Mouse (Mus musculus) midbrain, embryonic 16.5 days (tissue): ENCODE measurements around the gene Cx3cl1. TPM values are rescaled to one million over a fixed set of nuclear protein-coding genes. Genes with fewer than 3 reads are reported as not detected.

Experiments used
- ATAC-seq: fragments of 200-750 bp; cut with Nextera tagmentation; 2 replicates; pipeline ENCODE4 v1.8.0; 2017; ENCODE audit warnings: moderate TSS enrichment
- H3K27ac ChIP-seq: fragments of 300-500 bp; sonication (generic); 2 replicates; pipeline ENCODE4 v1.5.1; 2014; ENCODE audit warnings: mild to moderate bottlenecking, low read length, mixed read lengths
- H3K27me3 ChIP-seq: fragments of 300-500 bp; sonication (generic); 2 replicates; pipeline ENCODE4 v1.6.1; 2014; ENCODE audit warnings: low read depth, low read length, mixed read lengths; ENCODE audit not compliant: control insufficient read depth, insufficient read depth
- H3K36me3 ChIP-seq: fragments of 300-500 bp; sonication (generic); 2 replicates; pipeline ENCODE4 v1.6.1; 2014; ENCODE audit warnings: mild to moderate bottlenecking, low read length, moderate library complexity, mixed read lengths; ENCODE audit not compliant: control insufficient read depth, insufficient read depth
- H3K4me1 ChIP-seq: fragments of 300-500 bp; sonication (generic); 2 replicates; pipeline ENCODE4 v1.6.1; 2014; ENCODE audit warnings: mild to moderate bottlenecking, low read length, mixed read lengths; ENCODE audit not compliant: control insufficient read depth, insufficient read depth
- H3K4me2 ChIP-seq: fragments of 300-500 bp; sonication (generic); 2 replicates; pipeline ENCODE4 v1.6.1; 2014; ENCODE audit warnings: mild to moderate bottlenecking, low read length, mixed read lengths
- H3K4me3 ChIP-seq: fragments of 300-500 bp; sonication (generic); 2 replicates; pipeline ENCODE4 v1.5.1; 2014; ENCODE audit warnings: low read depth, mild to moderate bottlenecking, low read length, moderate library complexity, mixed read lengths
- H3K9ac ChIP-seq: fragments of 300-500 bp; sonication (generic); 2 replicates; pipeline ENCODE4 v1.6.1; 2014; ENCODE audit warnings: low read depth, low read length, mixed read lengths
- H3K9me3 ChIP-seq: fragments of 300-500 bp; sonication (generic); replicated peaks from 2 replicates; pipeline ENCODE4 v1.6.1; 2014; ENCODE audit warnings: mild to moderate bottlenecking, low read length, mixed read lengths; ENCODE audit not compliant: control insufficient read depth, poor library complexity, severe bottlenecking
- WGBS: fragments of 180-500 bp; shearing (Covaris S2); extraction: QIAGEN DNeasy Blood & Tissue Kit; methylation state at CpG from one replicate; pipeline ENCODE4 v1.1.7; 2014; 5-methylcytosine and 5-hydroxymethylcytosine counted together
- polyA plus RNA-seq: library from polyadenylated mRNA; unstranded; fragments of >200 nt; fragmentation: Nextera tagmentation; extraction: Ambion mirVana; gene quantifications from 2 replicates; pipeline ENCODE4 v1.2.1, GENCODE M21; 2015

Gene Cx3cl1
- polyA plus RNA-seq, 1 experiment from 2014 or later = 55.8 TPM

GRCm38 (mm10) chr8:94741726-94742125 is 30.1 kb upstream of the Cx3cl1 start:
- Histone ChIP-seq H3K9ac (no peak overlapping the region), H3K4me1 (no peaks in the 10 kb centered on the region), H3K9me3 (no peaks in the 10 kb centered on the region), H3K4me2 (no peak overlapping the region), H3K27ac (no peak overlapping the region), H3K4me3 (no peak overlapping the region), H3K27me3 (no peaks in the 10 kb centered on the region), H3K36me3 (no peaks in the 10 kb centered on the region)
- ATAC-seq = no peak
- 90% methylated on average over 4 of the region's 4 CpGs for WGBS

- WGBS = 95% methylated on average over 5 of the region's 5 CpGs
- H3K9ac ChIP-seq = no peak overlapping the region
- no peaks in the 10 kb centered on the region for H3K9me3 ChIP-seq
- H3K4me2 ChIP-seq = no peak overlapping the region
- H3K27ac ChIP-seq = no peak overlapping the region
- H3K4me3 ChIP-seq = no peak overlapping the region
- H3K27me3 ChIP-seq = no peaks in the 10 kb centered on the region
- H3K4me1 ChIP-seq = no peaks in the 10 kb centered on the region
- ATAC-seq = no peak
- no peaks in the 10 kb centered on the region for H3K36me3 ChIP-seq
Observed at GRCm38 (mm10) chr8:94744484-94744883, 27.3 kb upstream of the Cx3cl1 start.

DNA sequence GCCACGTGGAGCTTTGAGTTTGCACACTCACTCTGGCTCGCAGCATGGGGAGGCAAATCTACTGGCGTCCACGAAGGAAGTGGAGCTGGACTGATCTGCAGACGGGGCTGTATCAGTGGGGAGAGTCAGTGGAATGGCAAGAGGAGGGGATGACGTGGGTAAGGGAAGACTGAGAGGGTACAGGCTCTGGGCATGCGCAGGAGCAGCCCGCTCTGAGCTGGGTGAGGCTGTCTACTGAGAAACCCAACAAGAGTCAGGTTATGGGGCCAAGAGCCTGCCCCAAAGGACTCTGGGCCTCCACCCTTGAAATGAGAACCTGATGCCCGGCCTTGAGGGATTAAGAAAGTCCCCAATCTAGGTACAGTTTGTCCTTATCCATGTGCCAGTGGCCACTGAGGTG is 26.8 kb upstream of the Cx3cl1 start:
- no peaks in the 10 kb centered on the region for H3K4me1 ChIP-seq
- H3K9me3 ChIP-seq = no peaks in the 10 kb centered on the region
- no peak overlapping the region for H3K4me2 ChIP-seq
- WGBS = 82% methylated on average over 9 of the region's 9 CpGs
- H3K27me3 ChIP-seq = no peaks in the 10 kb centered on the region
- no peak overlapping the region for H3K4me3 ChIP-seq
- no peak overlapping the region for H3K9ac ChIP-seq
- H3K27ac ChIP-seq = no peak overlapping the region
- no peaks in the 10 kb centered on the region for H3K36me3 ChIP-seq
- no peak for ATAC-seq

- no peak for ATAC-seq
- Histone ChIP-seq H3K9ac (no peak within 1 kb of the TSS), H3K9me3 (no peaks in the 10 kb centered on the region), H3K4me3 (no peak within 1 kb of the TSS), H3K27ac (no peak within 1 kb of the TSS), H3K4me1 (no peaks in the 10 kb centered on the region), H3K36me3 (no peaks in the 10 kb centered on the region), H3K27me3 (no peaks in the 10 kb centered on the region), H3K4me2 (no peak within 1 kb of the TSS)
- WGBS = 93% methylated on average over 7 of the region's 7 CpGs
Observed at GRCm38 (mm10) chr8:94745476-94746184, 26.2 kb upstream of the Cx3cl1 start, which contains the start of gene Ccl22. Ccl22 (plus strand) TSS chr8:94745590.

DNA sequence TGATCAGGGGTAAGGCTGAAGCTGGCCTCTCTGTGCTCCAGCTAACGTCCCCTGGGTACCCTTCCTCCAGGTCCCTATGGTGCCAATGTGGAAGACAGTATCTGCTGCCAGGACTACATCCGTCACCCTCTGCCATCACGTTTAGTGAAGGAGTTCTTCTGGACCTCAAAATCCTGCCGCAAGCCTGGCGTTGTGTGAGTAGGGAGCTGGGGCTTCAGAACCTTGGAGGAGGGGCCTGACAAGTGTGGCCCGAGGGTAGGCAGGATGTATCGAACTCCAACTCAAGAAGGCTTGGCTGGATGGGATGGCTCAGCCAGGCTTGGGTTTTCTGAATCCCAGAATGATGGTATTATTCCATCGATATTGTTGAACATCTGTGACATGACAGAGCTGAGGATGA is 25.0 kb upstream of the Cx3cl1 start:
- WGBS = 89% methylated on average over 8 of the region's 8 CpGs
- Histone ChIP-seq H3K9me3 (no peaks in the 10 kb centered on the region), H3K4me1 (no peaks in the 10 kb centered on the region)

GRCm38 (mm10) chr8:94748363-94748762 is 23.4 kb upstream of the Cx3cl1 start:
- 67% methylated on average over 4 of the region's 4 CpGs for WGBS

More for the DNA sequence above, 25.0 kb upstream of the Cx3cl1 start:
- H3K27me3 ChIP-seq = no peaks in the 10 kb centered on the region
- H3K4me2 ChIP-seq = no peak overlapping the region
- H3K9ac ChIP-seq = no peak overlapping the region
- no peak overlapping the region for H3K27ac ChIP-seq
- H3K36me3 ChIP-seq = no peaks in the 10 kb centered on the region
- ATAC-seq = no peak
- no peak overlapping the region for H3K4me3 ChIP-seq

GRCm38 (mm10) chr8:94749942-94750341 is 21.9 kb upstream of the Cx3cl1 start:
- no peak overlapping the region for H3K4me3 ChIP-seq
- WGBS = 86% methylated on average over 3 of the region's 3 CpGs
- H3K4me2 ChIP-seq = no peak overlapping the region
- H3K27me3 ChIP-seq = no peaks in the 10 kb centered on the region
- ATAC-seq = no peak
- H3K9ac ChIP-seq = no peak overlapping the region
- H3K9me3 ChIP-seq = no peaks in the 10 kb centered on the region
- H3K4me1 ChIP-seq = no peaks in the 10 kb centered on the region
- no peak overlapping the region for H3K27ac ChIP-seq
- no peaks in the 10 kb centered on the region for H3K36me3 ChIP-seq

More at GRCm38 (mm10) chr8:94748363-94748762, 23.4 kb upstream of the Cx3cl1 start:
- ATAC-seq = no peak
- Histone ChIP-seq H3K9me3 (no peaks in the 10 kb centered on the region), H3K36me3 (no peaks in the 10 kb centered on the region), H3K4me3 (no peak overlapping the region), H3K4me2 (no peak overlapping the region), H3K27me3 (no peaks in the 10 kb centered on the region), H3K4me1 (no peaks in the 10 kb centered on the region), H3K27ac (no peak overlapping the region), H3K9ac (no peak overlapping the region)

GRCm38 (mm10) chr8:94751023-94751849 is 20.6 kb upstream of the Cx3cl1 start:
- H3K9me3 ChIP-seq = no peaks in the 10 kb centered on the region
- H3K27ac ChIP-seq = no peak overlapping the region
- H3K36me3 ChIP-seq = no peaks in the 10 kb centered on the region
- no peak overlapping the region for H3K4me3 ChIP-seq
- no peak for ATAC-seq
- no peaks in the 10 kb centered on the region for H3K4me1 ChIP-seq
- no peak overlapping the region for H3K4me2 ChIP-seq
- WGBS = 79% methylated on average over 10 of the region's 10 CpGs
- H3K27me3 ChIP-seq = no peaks in the 10 kb centered on the region
- H3K9ac ChIP-seq = no peak overlapping the region

DNA sequence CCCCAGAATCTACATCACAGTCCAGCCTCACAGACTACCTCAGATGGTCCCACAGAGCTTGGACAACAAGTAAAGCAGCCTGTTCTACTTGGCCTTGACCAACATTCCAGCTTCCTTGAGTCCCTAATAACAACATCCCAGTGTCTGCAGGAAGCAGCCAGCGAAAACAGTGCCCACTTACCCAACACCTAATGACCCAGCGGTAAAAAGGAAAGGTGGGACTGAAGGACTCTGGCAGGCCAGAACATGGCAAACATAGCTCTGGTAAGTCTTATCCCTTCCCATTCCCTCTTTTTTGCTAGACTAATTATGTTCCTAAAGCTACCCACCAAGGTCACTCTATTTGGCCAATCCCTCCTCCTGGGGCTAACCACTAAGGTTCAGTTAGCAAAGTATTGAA is 17.8 kb upstream of the Cx3cl1 start:
- Histone ChIP-seq H3K9ac (no peak overlapping the region), H3K36me3 (no peaks in the 10 kb centered on the region), H3K9me3 (peaks cover 2% of the 10 kb centered on the region; the same call in 1 of the 2 replicates), H3K4me2 (no peak overlapping the region), H3K4me3 (no peak overlapping the region), H3K27ac (no peak overlapping the region), H3K4me1 (no peaks in the 10 kb centered on the region), H3K27me3 (no peaks in the 10 kb centered on the region)
- no peak for ATAC-seq
- 87% methylated on average over 2 of the region's 2 CpGs for WGBS
